Mouse (Mus musculus) lung, adult 2 months (tissue): ENCODE data around the gene Zfp637.

Source experiments
- CTCF ChIP-seq: fragments of 200-500 bp; IDR thresholded peaks from 2 replicates; pipeline ENCODE4 v1.5.1; 2011; ENCODE audit warnings: mild to moderate bottlenecking, low read length, control low read depth; ENCODE audit not compliant: insufficient read depth
- POLR2A ChIP-seq: fragments of 200-500 bp; IDR thresholded peaks from 2 replicates; pipeline ENCODE4 v1.6.1; 2011; ENCODE audit warnings: low read depth, mild to moderate bottlenecking, control low read depth, low read length, borderline replicate concordance; ENCODE audit errors: extremely low read depth

GRCm38 (mm10) chr6:117811256-117811655 is 29.7 kb upstream of the Zfp637 start:
- no peak for TF ChIP-seq CTCF
- TF ChIP-seq POLR2A, result no peak
